Mouse (Mus musculus) adrenal gland, postnatal 36 days (tissue): ENCODE results near the gene Gm13102. TPM values are rescaled to one million over a fixed set of nuclear protein-coding genes. Genes with fewer than 3 reads are reported as not detected.
"Not testable (repeated sequence)": the region's sequence is repeated elsewhere in the genome, so short reads cannot be mapped to it uniquely, and the experiment has no call there.

Experiments
- DNase-seq, 2 experiments: peaks; one replicate each; pipeline ENCODE4 v3.0.0; 2021; ENCODE audit warnings: mixed read lengths in 1 of 2
- long read RNA-seq, 2 experiments: library from polyadenylated mRNA; stranded (forward); transcript quantifications; one replicate each; pipeline ENCODE4 v2.0.0; 2021; ENCODE audit warnings: borderline sequencing depth in 2 of 2
- total RNA-seq, 2 experiments: library from RNA; stranded (reverse); gene quantifications; 2 replicates each; pipeline ENCODE4 v1.2.3; 2021

Gm13102 gene
- not detected for total RNA-seq
- long read RNA-seq, experiment 1: 0 reads
- long read RNA-seq, experiment 2: 0 reads

GRCm38 (mm10) chr4:144106174-144106573 lies at the start of gene Gm13102:
Gm13102 (plus strand) TSS chr4:144106474.
- DNase-seq: not testable (repeated sequence)

DNA sequence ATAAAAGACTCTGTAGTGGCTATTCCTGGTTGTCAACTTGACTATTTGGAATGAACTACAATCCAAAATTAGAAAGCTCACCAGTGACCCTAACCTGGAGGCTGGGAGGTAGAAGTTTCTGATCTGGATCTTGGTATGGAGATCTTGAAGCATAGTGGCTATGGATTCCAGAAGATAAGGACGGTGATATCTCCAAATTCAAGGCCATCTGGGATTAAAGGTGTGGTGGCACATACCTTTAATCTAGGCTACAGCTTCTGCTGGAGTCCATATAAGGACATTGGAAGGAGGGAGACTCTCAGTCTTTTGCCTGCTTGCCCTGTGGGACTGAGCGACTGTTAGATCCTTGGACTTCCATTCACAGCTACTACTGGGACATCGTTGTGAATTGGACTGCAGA lies 47.4 kb upstream of the Gm13102 start, which contains the start of gene Pramel4:
Gene Pramel4, plus strand, starts transcription at position 301 of the 400 bp plus-strand sequence.
- DNase-seq: not testable (repeated sequence)

Other genes with a start within 250 kb of the Gm13102 start
- gene Pramef6, start 206.1 kb upstream of the Gm13102 start, total RNA-seq: not detected
- not detected for gene Pramef25, start 155.5 kb upstream of the Gm13102 start, total RNA-seq
- gene Gm13101, start 139.5 kb upstream of the Gm13102 start, total RNA-seq: not detected
- gene Pramef17, start 112.1 kb upstream of the Gm13102 start, total RNA-seq: not detected
- gene Pramel4, start 47.3 kb upstream of the Gm13102 start, total RNA-seq: not detected
- gene Oog3, start 56.2 kb downstream of the Gm13102 start, total RNA-seq: not detected
- not detected for gene Oog2, start 84.2 kb downstream of the Gm13102 start, total RNA-seq
- gene C87977, start 106.8 kb downstream of the Gm13102 start, total RNA-seq: not detected
- not detected for gene Pramel5, start 174.0 kb downstream of the Gm13102 start, total RNA-seq
- gene Gm13128, start 223.8 kb downstream of the Gm13102 start, total RNA-seq: not detected